Mouse (Mus musculus) megakaryocyte, embryonic 14.5 days (primary cell): ENCODE results near the gene Iqce.

Source experiments
- FLI1 ChIP-seq: IDR thresholded peaks from 2 replicates; pipeline ENCODE4 v1.6.1; 2012; ENCODE audit warnings: low read length, inconsistent platforms, mixed read lengths
- GATA1 ChIP-seq: IDR thresholded peaks from 3 replicates; pipeline ENCODE4 v1.6.1; 2012; ENCODE audit warnings: mixed read lengths, low read length, inconsistent platforms, borderline replicate concordance

- no peak for TF ChIP-seq GATA1
- no peak for TF ChIP-seq FLI1
These were observed at the start of gene Iqce for GRCm38 (mm10) chr5:140702103-140702513.
